Mouse (Mus musculus) lung, postnatal 0 days (tissue): ENCODE measurements around the gene Pde1a. TPM values are rescaled to one million over a fixed set of nuclear protein-coding genes. Genes with fewer than 3 reads are reported as not detected.

Experiments used
- ATAC-seq: fragments of 200-750 bp; cut with Nextera tagmentation; 2 replicates; pipeline ENCODE4 v1.8.0; 2017; ENCODE audit warnings: moderate library complexity
- DNase-seq: peaks from one replicate; pipeline ENCODE4 v3.0.0-alpha.2; 2016; ENCODE audit warnings: low spot score
- H3K27ac ChIP-seq: fragments of 300-500 bp; sonication (generic); 2 replicates; pipeline ENCODE4 v1.5.1; 2014; ENCODE audit warnings: antibody characterized with exemption, mild to moderate bottlenecking, low read length, mixed read lengths
- H3K27me3 ChIP-seq: fragments of 300-500 bp; sonication (generic); replicated peaks from 2 replicates; pipeline ENCODE4 v1.6.1; 2014; ENCODE audit warnings: low read length, mixed read lengths; ENCODE audit not compliant: insufficient read depth
- H3K36me3 ChIP-seq: fragments of 300-500 bp; sonication (generic); 2 replicates; pipeline ENCODE4 v1.6.1; 2014; ENCODE audit warnings: low read length, mixed read lengths; ENCODE audit not compliant: insufficient read depth
- H3K4me1 ChIP-seq: fragments of 300-500 bp; sonication (generic); 2 replicates; pipeline ENCODE4 v1.6.1; 2014; ENCODE audit warnings: antibody characterized with exemption, low read depth, low read length, mixed read lengths; ENCODE audit not compliant: insufficient read depth
- H3K4me2 ChIP-seq: fragments of 300-500 bp; sonication (generic); replicated peaks from 2 replicates; pipeline ENCODE4 v1.6.1; 2014; ENCODE audit warnings: low read depth, mild to moderate bottlenecking, low read length, moderate library complexity, mixed read lengths
- H3K4me3 ChIP-seq: fragments of 300-500 bp; sonication (generic); 2 replicates; pipeline ENCODE4 v1.5.1; 2014; ENCODE audit warnings: low read depth, low read length
- H3K9ac ChIP-seq: fragments of 300-500 bp; sonication (generic); replicated peaks from 2 replicates; pipeline ENCODE4 v1.6.1; 2014; ENCODE audit warnings: low read depth, mild to moderate bottlenecking
- H3K9me3 ChIP-seq: fragments of 300-500 bp; sonication (generic); 2 replicates; pipeline ENCODE4 v1.6.1; 2016; ENCODE audit warnings: low read length, mixed read lengths
- CTCF ChIP-seq: IDR thresholded peaks from 2 replicates; pipeline ENCODE4 v1.5.1; 2016; ENCODE audit warnings: antibody characterized with exemption, mild to moderate bottlenecking
- EP300 ChIP-seq: IDR thresholded peaks from 2 replicates; pipeline ENCODE4 v1.6.1; 2016; ENCODE audit warnings: antibody characterized with exemption, mild to moderate bottlenecking, control low read depth
- WGBS: fragments of 180-500 bp; shearing (Covaris S2); extraction: QIAGEN DNeasy Blood & Tissue Kit; methylation state at CpG from one replicate; pipeline ENCODE4 v1.1.7; 2014; 5-methylcytosine and 5-hydroxymethylcytosine counted together
- polyA plus RNA-seq: library from polyadenylated mRNA; unstranded; fragments of >200 nt; fragmentation: Nextera tagmentation; extraction: Ambion mirVana; gene quantifications from 2 replicates; pipeline ENCODE4 v1.2.1, GENCODE M21; 2015

Pde1a gene
- polyA plus RNA-seq, 1 experiment from 2014 or later: 13.5 TPM

DNA sequence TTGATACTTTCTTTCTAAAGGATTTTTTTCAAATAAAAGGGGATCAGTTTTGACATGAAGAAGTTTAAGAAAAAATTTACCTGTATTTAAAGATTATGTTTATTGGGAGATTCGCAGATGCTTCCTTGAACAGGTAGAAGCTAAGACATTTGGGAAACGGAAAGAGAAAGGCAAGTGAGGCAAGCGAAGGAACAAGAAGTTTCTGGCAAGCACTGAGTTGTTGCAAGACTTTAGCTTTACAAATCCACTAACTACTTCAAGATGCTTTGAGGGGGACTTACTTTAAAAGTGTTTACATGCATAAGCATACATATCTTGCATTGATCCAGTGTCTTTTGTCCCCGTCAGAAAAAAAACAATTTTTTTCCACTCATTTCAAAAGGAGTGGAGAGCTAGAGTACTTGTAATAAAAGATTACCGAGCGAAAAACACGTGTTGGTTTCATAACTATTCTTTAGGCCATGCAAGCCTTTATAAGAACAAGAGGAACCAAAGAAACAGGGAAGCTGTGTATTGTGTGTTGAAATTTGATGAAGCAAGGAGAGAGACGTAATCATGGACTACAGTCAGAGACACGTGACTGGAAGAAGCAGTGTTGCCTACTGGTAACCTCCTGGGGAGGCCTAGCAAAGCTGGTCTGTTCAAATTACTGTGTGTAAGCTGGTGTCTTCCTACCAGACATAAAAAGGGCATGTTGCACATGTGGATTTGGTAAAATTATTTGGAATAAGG lies 49.0 kb downstream of the Pde1a start:
- no peaks in the 10 kb centered on the region for H3K4me1 ChIP-seq
- 77% methylated on average over 9 of the region's 9 CpGs for WGBS
- H3K9ac ChIP-seq: no peak overlapping the region
- H3K4me3 ChIP-seq: no peak overlapping the region
- DNase-seq: peak; percentile 54
- no peak overlapping the region for H3K27ac ChIP-seq
- no peaks in the 10 kb centered on the region for H3K9me3 ChIP-seq
- no peaks in the 10 kb centered on the region for H3K36me3 ChIP-seq
- no peak overlapping the region for H3K4me2 ChIP-seq
- TF ChIP-seq EP300 (no peak), CTCF (no peak)
- peak; percentile 61 for ATAC-seq
- H3K27me3 ChIP-seq: no peaks in the 10 kb centered on the region

DNA sequence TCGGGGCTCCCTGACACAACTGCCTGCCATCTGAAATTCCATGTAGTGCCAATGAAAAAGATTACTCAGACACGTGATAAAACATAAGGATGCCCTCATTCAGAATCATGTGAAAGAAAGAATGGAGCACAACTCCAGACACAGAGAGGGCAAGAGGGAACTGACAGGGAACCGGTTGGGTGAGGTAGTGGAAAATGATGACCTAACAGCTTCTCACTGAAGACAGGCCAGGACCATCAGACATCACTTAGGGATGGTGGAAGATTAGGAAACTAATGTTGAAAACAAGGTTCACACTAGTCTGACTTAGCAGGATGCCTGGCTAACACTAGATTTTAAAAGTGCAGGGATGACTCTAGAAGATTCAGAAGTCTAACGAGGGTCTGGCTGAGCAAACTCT lies 49.6 kb downstream of the Pde1a start:
- WGBS: 75% methylated on average over 4 of the region's 4 CpGs
- no peak for DNase-seq
- no peaks in the 10 kb centered on the region for H3K9me3 ChIP-seq
- H3K9ac ChIP-seq: no peak overlapping the region
- no peak overlapping the region for H3K4me2 ChIP-seq
- H3K4me1 ChIP-seq: no peaks in the 10 kb centered on the region
- H3K4me3 ChIP-seq: no peak overlapping the region
- no peak for TF ChIP-seq EP300
- TF ChIP-seq CTCF: no peak
- H3K27me3 ChIP-seq: no peaks in the 10 kb centered on the region
- H3K27ac ChIP-seq: no peak overlapping the region
- H3K36me3 ChIP-seq: no peaks in the 10 kb centered on the region
- no peak for ATAC-seq

DNA sequence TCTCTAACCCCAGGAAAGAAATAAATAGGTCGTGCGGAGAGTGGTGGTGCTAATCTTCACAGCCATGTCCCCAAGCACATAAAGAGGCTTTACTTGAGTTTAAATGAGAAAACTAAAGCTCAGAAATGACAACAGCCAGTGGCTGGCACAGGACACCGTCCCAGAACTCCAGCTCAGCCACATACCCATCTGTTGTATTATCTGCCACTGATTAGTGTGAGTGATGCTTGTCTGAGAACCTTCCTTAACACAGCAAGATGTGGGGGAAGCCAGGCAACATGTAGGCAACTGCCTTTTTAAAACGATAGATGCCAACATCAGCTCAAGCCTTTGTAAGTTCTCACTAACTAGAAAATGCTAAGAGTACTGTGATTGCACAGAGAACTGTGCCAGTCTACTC lies 52.9 kb downstream of the Pde1a start:
- 73% methylated on average over 4 of the region's 4 CpGs for WGBS

DNA sequence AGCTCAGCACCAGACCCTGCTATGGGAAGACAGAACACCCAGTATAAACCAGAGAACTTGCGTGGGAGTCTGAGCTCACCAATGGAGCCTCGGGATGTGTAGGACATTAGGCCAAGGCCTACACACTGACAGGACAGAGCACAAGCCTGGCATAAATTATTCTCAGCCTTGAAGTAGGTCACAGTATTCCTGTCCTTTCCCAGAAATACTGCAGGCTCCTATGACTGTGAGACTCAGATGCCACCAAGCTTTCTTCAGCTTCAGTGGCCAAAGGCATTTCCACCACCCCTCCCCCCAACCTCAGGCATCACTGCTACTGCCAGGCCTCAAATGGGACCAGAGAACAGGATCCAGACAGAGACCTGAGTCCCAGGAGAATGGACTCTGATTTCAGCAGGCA lies 54.7 kb downstream of the Pde1a start:
- Histone ChIP-seq H3K36me3 (no peaks in the 10 kb centered on the region), H3K4me1 (no peaks in the 10 kb centered on the region), H3K9me3 (no peaks in the 10 kb centered on the region), H3K27me3 (no peaks in the 10 kb centered on the region), H3K4me3 (no peak overlapping the region), H3K27ac (no peak overlapping the region), H3K9ac (no peak overlapping the region), H3K4me2 (no peak overlapping the region)
- no peak for ATAC-seq
- DNase-seq: no peak
- WGBS: 88% methylated on average over 2 of the region's 2 CpGs
- TF ChIP-seq CTCF (no peak), EP300 (no peak)

More for the DNA sequence above, 52.9 kb downstream of the Pde1a start:
- Histone ChIP-seq H3K4me3 (no peak overlapping the region), H3K27ac (no peak overlapping the region), H3K27me3 (no peaks in the 10 kb centered on the region), H3K4me1 (no peaks in the 10 kb centered on the region), H3K4me2 (no peak overlapping the region), H3K9me3 (no peaks in the 10 kb centered on the region), H3K36me3 (no peaks in the 10 kb centered on the region), H3K9ac (no peak overlapping the region)
- DNase-seq (no peak), ATAC-seq (no peak)
- TF ChIP-seq CTCF (no peak), EP300 (no peak)

DNA sequence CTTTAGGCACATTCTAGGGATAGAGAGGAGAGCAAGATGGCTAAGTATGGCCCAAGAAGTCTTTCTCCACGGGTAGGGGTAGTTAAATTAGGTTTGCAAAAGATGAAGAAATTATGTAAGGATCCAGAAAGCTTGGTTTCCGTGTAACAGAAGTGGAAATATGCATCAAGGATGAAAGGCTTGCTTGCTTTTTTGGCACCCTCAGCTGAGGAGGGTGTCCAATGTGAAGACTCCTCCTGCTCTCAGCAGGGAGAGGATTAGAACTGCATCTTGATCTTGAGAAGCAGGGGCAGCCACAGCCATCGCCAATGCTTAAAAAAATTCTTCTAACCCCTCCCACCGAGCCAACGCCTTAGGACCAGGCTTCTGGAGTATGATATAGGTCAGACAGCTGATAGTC lies 55.2 kb downstream of the Pde1a start:
- Histone ChIP-seq H3K9me3 (no peaks in the 10 kb centered on the region), H3K4me3 (no peak overlapping the region), H3K36me3 (no peaks in the 10 kb centered on the region), H3K4me1 (no peaks in the 10 kb centered on the region), H3K27ac (no peak overlapping the region), H3K27me3 (no peaks in the 10 kb centered on the region), H3K9ac (no peak overlapping the region), H3K4me2 (no peak overlapping the region)
- WGBS: 48% methylated on average over 5 of the region's 5 CpGs
- no peak for TF ChIP-seq EP300
- no peak for TF ChIP-seq CTCF
- ATAC-seq: no peak
- DNase-seq: no peak

DNA sequence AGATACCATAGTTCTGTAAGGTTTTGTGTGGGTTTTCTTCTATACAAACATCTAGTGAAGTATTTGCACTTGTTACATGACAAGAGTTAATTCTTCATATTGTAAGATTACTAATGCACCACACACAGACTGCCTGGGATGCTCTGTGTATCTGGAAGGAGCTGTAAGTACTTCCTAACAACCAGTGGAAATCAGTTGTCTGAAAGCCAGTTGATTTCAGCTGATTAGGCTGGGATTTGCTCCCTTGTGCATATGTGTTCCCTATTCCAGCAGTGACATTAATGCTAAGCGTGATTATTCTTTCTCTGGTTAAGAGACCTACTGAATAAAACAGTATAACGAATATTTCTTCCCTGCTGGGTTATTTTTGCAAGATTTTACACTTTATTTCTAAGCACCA lies 55.8 kb downstream of the Pde1a start:
- Histone ChIP-seq H3K4me1 (no peaks in the 10 kb centered on the region), H3K27me3 (no peaks in the 10 kb centered on the region), H3K4me2 (no peak overlapping the region), H3K36me3 (no peaks in the 10 kb centered on the region), H3K4me3 (no peak overlapping the region), H3K27ac (no peak overlapping the region), H3K9me3 (no peaks in the 10 kb centered on the region), H3K9ac (no peak overlapping the region)
- DNase-seq (no peak), ATAC-seq (no peak)
- 76% methylated on average over 2 of the region's 2 CpGs for WGBS
- TF ChIP-seq CTCF: no peak
- TF ChIP-seq EP300: no peak

DNA sequence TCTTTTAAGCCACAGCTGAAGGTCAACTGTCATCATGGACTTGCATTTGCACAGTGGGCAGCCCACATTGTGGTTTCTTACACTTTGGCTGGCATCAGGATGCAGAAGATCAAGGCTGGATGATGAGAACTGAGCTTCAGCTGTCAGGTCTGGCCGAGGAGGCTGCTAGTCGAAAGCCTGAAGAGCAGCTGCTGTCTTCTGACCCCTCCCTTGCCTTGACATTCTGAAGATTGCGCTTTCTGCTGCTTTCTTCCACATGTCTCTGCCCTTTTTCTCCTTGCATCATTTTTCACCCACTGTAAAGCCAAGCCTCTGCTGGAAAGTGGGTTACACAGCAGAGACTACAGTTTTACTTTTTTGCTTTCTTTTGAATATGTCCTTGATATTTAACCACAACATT lies 59.5 kb downstream of the Pde1a start:
- WGBS: 49% methylated on average over 3 of the region's 3 CpGs
- no peak overlapping the region for H3K4me2 ChIP-seq
- no peaks in the 10 kb centered on the region for H3K36me3 ChIP-seq
- TF ChIP-seq CTCF (no peak), EP300 (no peak)
- no peaks in the 10 kb centered on the region for H3K27me3 ChIP-seq
- ATAC-seq (no peak), DNase-seq (no peak)
- H3K9ac ChIP-seq: no peak overlapping the region
- H3K4me1 ChIP-seq: no peaks in the 10 kb centered on the region
- H3K27ac ChIP-seq: no peak overlapping the region
- H3K9me3 ChIP-seq: no peaks in the 10 kb centered on the region
- H3K4me3 ChIP-seq: no peak overlapping the region
